Mouse (Mus musculus) heart, embryonic 12.5 days (tissue): ENCODE measurements at regions not wholly inside any gene's neighbourhood (a gene's known extent, or its start where the extent isn't known, plus 50 kb on each side); places are given as distances from the start of the nearest gene placed in this dataset.

Source experiments
- ATAC-seq: fragments of 200-750 bp; cut with Nextera tagmentation; 2 replicates; pipeline ENCODE4 v1.8.0; 2017; ENCODE audit warnings: moderate TSS enrichment, moderate library complexity; ENCODE audit not compliant: insufficient number of reproducible peaks, low FRiP score
- H3K27ac ChIP-seq: fragments of 300-500 bp; sonication (generic); 2 replicates; pipeline ENCODE4 v1.5.1; 2016; ENCODE audit warnings: mild to moderate bottlenecking, moderate library complexity; ENCODE audit not compliant: poor library complexity, severe bottlenecking
- H3K27me3 ChIP-seq: fragments of 300-500 bp; sonication (generic); replicated peaks from 2 replicates; pipeline ENCODE4 v1.6.1; 2016; ENCODE audit warnings: mild to moderate bottlenecking, moderate library complexity
- H3K36me3 ChIP-seq: fragments of 300-500 bp; sonication (generic); 2 replicates; pipeline ENCODE4 v1.6.1; 2016; ENCODE audit warnings: mild to moderate bottlenecking, moderate library complexity
- H3K4me1 ChIP-seq: fragments of 300-500 bp; sonication (generic); replicated peaks from 2 replicates; pipeline ENCODE4 v1.6.1; 2016; ENCODE audit warnings: mild to moderate bottlenecking
- H3K4me2 ChIP-seq: fragments of 300-500 bp; sonication (generic); 2 replicates; pipeline ENCODE4 v1.6.1; 2016; ENCODE audit warnings: mild to moderate bottlenecking, moderate library complexity
- H3K4me3 ChIP-seq: fragments of 300-500 bp; sonication (generic); 2 replicates; pipeline ENCODE4 v1.5.1; 2016; ENCODE audit warnings: mild to moderate bottlenecking
- H3K9ac ChIP-seq: fragments of 300-500 bp; sonication (generic); 2 replicates; pipeline ENCODE4 v1.6.1; 2016; ENCODE audit warnings: mild to moderate bottlenecking, moderate library complexity
- H3K9me3 ChIP-seq: fragments of 300-500 bp; sonication (generic); replicated peaks from 2 replicates; pipeline ENCODE4 v1.6.1; 2016; ENCODE audit warnings: mild to moderate bottlenecking, moderate library complexity
- WGBS: fragments of 180-500 bp; shearing (Covaris S2); methylation state at CpG from one replicate; pipeline ENCODE4 v1.1.7; 2016; 5-methylcytosine and 5-hydroxymethylcytosine counted together

DNA sequence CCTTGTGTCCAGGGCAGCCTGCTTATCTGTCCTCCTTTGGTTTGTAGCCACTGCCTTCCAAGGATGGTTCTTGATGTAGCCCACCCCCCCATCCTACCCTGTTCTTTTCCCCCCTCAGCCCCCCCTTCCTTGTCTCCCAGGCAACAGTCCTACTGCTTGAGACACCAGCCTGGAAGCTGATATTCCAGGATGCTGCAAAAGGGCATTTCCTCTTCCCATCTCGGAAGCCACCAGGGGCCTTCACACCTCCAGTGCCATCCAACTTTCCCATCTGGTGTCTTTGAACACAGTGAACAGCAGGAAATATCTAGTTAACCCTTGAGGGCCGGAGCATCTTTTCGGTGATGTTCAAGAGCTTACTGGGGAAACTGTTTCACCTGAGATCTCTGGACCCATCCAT lies 63.7 kb upstream of the Smndc1 start:
- Histone ChIP-seq H3K36me3 (no peaks in the 10 kb centered on the region), H3K4me1 (peaks cover 46% of the 10 kb centered on the region), H3K4me3 (no peak overlapping the region), H3K27ac (no peak overlapping the region), H3K9ac (no peak overlapping the region), H3K27me3 (peaks cover 8% of the 10 kb centered on the region; the same call in 1 of the 2 replicates), H3K9me3 (no peaks in the 10 kb centered on the region), H3K4me2 (no peak overlapping the region)
- no peak for ATAC-seq
- WGBS, result 71% methylated on average over 3 of the region's 3 CpGs

DNA sequence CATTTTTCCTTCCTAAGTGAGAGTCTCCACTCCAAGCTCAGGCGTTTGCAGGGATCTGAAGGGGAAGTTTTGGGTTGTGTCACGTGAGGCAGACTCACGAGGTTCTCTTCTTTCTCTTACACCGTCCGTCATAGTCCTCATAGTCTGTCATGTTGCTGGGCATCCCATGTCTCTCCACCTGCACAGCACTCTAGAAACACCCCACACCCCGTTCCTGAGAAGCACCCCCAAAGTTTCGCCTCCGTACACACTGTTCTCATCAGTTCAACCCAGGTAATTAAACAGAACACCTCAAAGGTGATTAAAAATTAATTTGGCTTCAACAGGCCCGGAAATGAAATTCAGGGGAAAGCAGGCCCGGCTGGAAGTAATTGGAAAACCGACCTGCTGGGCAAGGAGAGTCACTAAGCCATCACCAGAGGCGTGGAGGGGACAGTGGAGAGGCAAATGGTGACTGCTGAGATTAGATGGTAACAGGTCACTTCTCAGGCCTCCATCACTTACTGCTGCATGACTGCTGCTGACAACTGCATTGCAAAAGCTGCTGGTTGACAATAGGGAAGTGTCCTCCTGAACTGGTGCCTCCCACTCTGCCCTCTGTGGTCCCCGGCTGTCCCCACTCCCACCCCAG lies 63.1 kb upstream of the Smndc1 start:
- ATAC-seq, result no peak
- H3K9ac ChIP-seq, result no peak overlapping the region
- no peaks in the 10 kb centered on the region for H3K9me3 ChIP-seq
- H3K4me1 ChIP-seq, result peaks cover 43% of the 10 kb centered on the region
- H3K4me2 ChIP-seq, result no peak overlapping the region
- no peak overlapping the region for H3K4me3 ChIP-seq
- H3K36me3 ChIP-seq, result no peaks in the 10 kb centered on the region
- H3K27me3 ChIP-seq, result peaks cover 1% of the 10 kb centered on the region; the same call in 1 of the 2 replicates
- 66% methylated on average over 13 of the region's 13 CpGs for WGBS
- H3K27ac ChIP-seq, result no peak overlapping the region

DNA sequence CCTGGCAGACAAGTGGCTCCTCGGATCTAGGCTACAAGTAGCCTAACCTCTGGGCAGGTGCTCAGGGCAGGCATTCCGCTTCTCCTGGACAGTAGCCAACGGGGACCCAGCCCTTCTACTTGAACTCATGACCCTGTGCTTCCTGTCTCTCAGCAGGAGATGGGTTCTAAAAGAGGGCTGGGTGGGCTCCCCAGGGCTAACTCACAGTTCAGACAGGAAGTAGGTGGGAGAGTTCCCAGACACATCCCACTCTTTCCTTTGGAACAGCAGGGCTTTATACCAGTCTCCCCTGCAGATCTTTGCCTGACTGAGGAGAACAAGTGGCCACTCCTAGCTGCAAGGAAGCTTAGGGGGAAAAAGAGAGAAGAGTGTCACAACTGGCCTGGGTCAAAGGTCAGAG lies 62.0 kb upstream of the Smndc1 start:
- Histone ChIP-seq H3K4me1 (peaks cover 46% of the 10 kb centered on the region), H3K9me3 (no peaks in the 10 kb centered on the region), H3K36me3 (no peaks in the 10 kb centered on the region), H3K27ac (no peak overlapping the region; the same call in 1 of the 2 replicates), H3K27me3 (no peaks in the 10 kb centered on the region), H3K9ac (no peak overlapping the region), H3K4me2 (no peak overlapping the region), H3K4me3 (no peak overlapping the region)
- WGBS, result 38% methylated on average over 3 of the region's 3 CpGs
- no peak for ATAC-seq

DNA sequence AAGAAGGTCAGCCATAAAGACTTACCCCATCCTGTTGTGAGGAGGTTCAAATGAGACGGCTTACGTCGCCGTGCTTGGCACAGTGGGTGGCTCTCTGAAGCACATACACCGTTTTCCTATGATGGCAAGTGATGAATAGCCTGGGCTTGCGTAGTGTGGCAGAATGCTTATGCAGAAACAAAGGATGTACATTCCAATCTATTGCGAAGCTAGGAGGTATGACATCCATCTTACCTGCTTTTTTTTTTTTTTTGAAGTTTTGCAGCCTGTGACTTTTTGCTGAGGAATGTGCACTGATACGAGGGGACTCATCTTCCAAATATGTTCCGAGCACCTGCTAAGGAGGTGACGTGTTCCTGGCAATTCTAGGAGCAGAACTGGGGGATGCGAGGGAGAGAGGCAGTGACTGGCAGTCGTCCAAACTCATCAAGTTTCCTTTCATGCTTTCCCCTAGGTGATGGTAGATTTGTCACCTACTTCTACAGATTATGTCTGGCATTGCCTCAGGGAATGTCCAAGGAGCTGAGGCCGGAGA lies 61.1 kb upstream of the Smndc1 start:
- H3K4me2 ChIP-seq, result no peak overlapping the region
- no peaks in the 10 kb centered on the region for H3K27me3 ChIP-seq
- H3K36me3 ChIP-seq, result no peaks in the 10 kb centered on the region
- no peak overlapping the region for H3K4me3 ChIP-seq
- H3K4me1 ChIP-seq, result peaks cover 48% of the 10 kb centered on the region
- H3K9ac ChIP-seq, result no peak overlapping the region
- ATAC-seq, result no peak
- no peaks in the 10 kb centered on the region for H3K9me3 ChIP-seq
- H3K27ac ChIP-seq, result no peak overlapping the region
- WGBS, result 58% methylated on average over 13 of the region's 13 CpGs

DNA sequence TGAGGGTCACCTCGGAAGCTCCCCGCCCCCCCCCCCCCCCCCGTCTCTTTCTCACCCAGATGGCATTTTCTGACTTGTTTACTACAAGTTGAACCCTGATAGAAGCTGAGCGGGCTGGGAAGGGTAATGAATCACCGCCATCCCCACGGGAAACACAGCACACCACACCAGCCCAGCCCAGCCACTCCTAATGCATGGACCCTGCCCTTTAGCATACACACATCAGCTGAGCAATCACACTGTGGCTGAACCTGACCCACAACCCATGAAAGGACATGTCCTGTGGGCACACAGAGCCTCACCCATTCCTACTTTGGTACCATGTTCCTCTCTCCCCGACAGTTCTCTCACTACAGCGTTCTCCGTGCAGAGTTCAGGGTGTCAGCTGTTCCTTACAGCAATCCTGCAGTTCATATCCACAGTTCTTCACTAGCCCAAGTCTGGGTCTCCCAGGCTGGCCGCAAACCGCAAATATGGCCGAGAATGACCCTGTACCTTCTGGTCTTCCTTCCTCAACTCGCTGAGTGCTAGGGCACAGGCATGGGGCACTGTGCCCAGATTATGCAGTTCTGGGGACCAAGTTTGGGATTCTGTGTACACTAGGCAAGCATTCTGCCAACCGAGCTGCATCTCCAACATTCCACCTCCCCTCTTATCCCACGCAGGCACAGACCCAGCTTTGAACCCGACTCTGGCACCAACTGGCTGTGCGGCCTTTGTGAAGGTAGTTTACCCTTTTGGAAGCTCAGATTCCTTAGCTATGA lies 60.4 kb upstream of the Smndc1 start:
- no peak overlapping the region for H3K4me2 ChIP-seq
- ATAC-seq, result no peak
- H3K27ac ChIP-seq, result no peak overlapping the region
- H3K36me3 ChIP-seq, result no peaks in the 10 kb centered on the region
- H3K4me3 ChIP-seq, result no peak overlapping the region
- no peak overlapping the region for H3K9ac ChIP-seq
- no peaks in the 10 kb centered on the region for H3K9me3 ChIP-seq
- 71% methylated on average over 17 of the region's 17 CpGs for WGBS
- no peaks in the 10 kb centered on the region for H3K27me3 ChIP-seq
- H3K4me1 ChIP-seq, result peaks cover 53% of the 10 kb centered on the region

DNA sequence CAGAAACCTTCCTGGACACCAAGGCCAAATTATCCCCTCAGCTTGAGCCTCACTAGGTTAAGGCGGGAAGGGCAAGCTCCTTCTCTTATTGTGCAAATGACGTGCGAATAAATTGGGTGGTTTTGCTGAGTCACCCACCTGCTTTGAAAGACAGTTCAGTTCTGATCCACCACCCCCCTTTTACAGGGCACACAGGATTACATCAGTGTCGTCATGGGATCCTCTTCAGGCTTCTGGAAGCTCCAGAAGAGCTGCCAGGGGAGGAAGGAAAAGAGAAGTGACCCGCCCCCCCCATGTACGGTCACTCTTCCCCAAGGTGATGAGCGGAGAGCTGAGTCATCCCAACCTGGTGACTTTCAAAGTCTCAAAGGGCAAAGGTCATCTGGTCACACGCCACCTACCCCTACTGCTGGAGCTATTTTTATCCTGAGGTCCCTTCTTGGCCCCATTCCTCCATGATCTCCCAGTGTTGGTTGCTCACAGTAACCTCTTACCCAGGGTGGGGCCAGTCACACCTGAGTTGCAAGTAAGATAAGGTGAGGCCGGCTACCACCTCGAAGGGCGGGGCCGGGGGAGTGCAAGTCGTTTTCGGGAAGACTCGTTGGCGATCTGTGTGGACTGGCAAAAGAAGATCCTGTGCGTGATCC lies 58.9 kb upstream of the Smndc1 start:
- Histone ChIP-seq H3K27me3 (0 out of 2 replicates have a peak, but pooled peaks cover 4% of the 10 kb centered on the region), H3K9ac (no peak overlapping the region), H3K4me1 (peaks cover 51% of the 10 kb centered on the region), H3K27ac (no peak overlapping the region), H3K36me3 (no peaks in the 10 kb centered on the region), H3K9me3 (no peaks in the 10 kb centered on the region), H3K4me3 (no peak overlapping the region), H3K4me2 (no peak overlapping the region)
- no peak for ATAC-seq
- 74% methylated on average over 17 of the region's 17 CpGs for WGBS

DNA sequence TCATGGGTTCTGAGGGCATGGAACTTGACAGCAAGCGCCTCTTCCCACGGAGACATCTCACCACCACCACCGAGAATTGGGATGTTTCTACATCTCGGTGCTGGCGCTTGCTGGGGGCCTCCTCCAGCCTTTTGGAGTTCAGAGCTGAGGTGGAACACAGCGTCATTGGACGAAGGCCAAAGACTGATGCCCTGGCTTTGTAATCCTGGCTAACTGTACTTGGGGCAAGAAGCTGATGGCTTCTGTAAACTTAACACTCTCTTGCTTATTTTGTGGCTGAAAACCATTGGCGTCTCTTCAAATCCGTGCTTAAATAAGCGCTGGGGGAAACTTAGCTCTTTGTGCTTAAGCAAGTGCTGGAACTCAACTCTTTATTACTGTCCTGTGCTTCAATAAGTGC lies 57.8 kb upstream of the Smndc1 start:
- 0 out of 2 replicates have a peak, but pooled peaks cover 4% of the 10 kb centered on the region for H3K27me3 ChIP-seq
- 67% methylated on average over 10 of the region's 10 CpGs for WGBS
- H3K4me3 ChIP-seq, result no peak overlapping the region
- no peak overlapping the region for H3K27ac ChIP-seq
- H3K4me1 ChIP-seq, result peaks cover 41% of the 10 kb centered on the region
- H3K9me3 ChIP-seq, result no peaks in the 10 kb centered on the region
- no peak overlapping the region for H3K9ac ChIP-seq
- ATAC-seq, result no peak
- H3K4me2 ChIP-seq, result no peak overlapping the region
- no peaks in the 10 kb centered on the region for H3K36me3 ChIP-seq

DNA sequence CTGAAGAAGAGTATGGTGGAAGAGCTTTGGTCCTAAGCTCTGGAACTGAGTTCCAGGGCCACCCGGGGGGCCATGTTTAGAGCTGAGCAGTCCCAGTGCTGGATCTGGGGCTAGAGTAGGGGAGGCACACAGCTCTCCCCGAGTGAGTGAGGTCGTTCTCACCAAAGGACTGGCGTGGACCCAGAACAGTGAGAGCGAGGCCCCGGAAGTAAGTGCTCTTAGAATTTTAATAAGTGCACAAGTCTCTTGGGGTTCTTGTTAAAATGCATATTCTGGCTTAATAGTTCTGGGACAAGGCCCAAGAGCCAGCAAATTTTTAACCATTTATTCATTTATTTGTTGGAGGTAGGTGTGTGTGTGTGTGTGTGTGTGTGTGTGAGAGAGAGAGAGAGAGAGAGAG lies 57.4 kb upstream of the Smndc1 start:
- no peak for ATAC-seq
- Histone ChIP-seq H3K9ac (no peak overlapping the region), H3K27me3 (0 out of 2 replicates have a peak, but pooled peaks cover 4% of the 10 kb centered on the region), H3K27ac (no peak overlapping the region), H3K4me1 (peaks cover 36% of the 10 kb centered on the region), H3K9me3 (no peaks in the 10 kb centered on the region), H3K4me2 (no peak overlapping the region), H3K4me3 (no peak overlapping the region), H3K36me3 (no peaks in the 10 kb centered on the region)
- 69% methylated on average over 6 of the region's 6 CpGs for WGBS

DNA sequence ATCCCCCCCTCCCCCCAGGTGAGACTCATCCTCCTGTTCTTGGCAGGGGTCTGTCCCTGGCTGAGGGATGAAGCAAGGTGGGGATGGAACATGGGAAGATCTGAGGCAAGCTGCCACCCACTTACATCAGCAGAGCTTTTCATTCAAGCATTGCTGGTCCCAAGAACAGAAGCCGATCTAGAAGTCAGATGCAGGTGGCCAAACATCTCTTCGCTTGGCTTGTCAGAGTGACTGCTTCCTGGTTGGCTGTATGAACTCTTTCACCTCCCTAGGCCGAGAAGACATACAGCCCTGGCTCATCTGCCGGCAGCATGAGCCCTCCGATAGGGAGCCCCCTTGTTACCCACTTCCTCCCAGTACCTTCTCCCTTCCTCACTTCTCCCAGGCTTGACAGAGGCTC lies 55.8 kb upstream of the Smndc1 start:
- WGBS, result 46% methylated on average over 5 of the region's 5 CpGs
- Histone ChIP-seq H3K4me1 (peaks cover 24% of the 10 kb centered on the region), H3K9me3 (no peaks in the 10 kb centered on the region), H3K27me3 (0 out of 2 replicates have a peak, but pooled peaks cover 4% of the 10 kb centered on the region), H3K4me3 (no peak overlapping the region), H3K27ac (no peak overlapping the region), H3K36me3 (no peaks in the 10 kb centered on the region), H3K9ac (no peak overlapping the region), H3K4me2 (no peak overlapping the region)
- no peak for ATAC-seq

DNA sequence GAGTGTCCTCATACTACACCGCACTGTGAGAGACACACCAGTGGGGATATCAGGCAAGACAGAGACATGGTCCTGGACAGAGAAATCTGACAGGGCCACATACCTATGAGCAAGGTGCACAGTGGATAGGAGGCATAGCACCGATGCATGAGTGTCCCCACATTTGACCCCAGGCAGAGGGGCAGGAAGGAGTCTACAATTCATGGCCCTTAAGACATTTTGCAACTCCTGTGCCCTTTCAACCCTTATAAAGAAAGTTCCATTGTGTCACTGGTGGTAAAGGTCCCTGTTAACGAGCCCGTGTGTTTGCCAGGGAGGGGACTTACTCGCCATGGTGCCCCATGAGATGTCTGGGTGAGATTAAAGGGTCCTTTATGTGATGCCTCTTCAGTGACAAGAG lies 54.3 kb upstream of the Smndc1 start:
- Histone ChIP-seq H3K4me1 (peaks cover 26% of the 10 kb centered on the region), H3K9me3 (no peaks in the 10 kb centered on the region), H3K36me3 (no peaks in the 10 kb centered on the region), H3K9ac (no peak overlapping the region), H3K4me2 (no peak overlapping the region), H3K4me3 (no peak overlapping the region), H3K27ac (no peak overlapping the region), H3K27me3 (0 out of 2 replicates have a peak, but pooled peaks cover 4% of the 10 kb centered on the region)
- WGBS, result 72% methylated on average over 5 of the region's 5 CpGs
- no peak for ATAC-seq
